Mouse (Mus musculus) stomach, embryonic 14.5 days (tissue): Measurements from ENCODE around the gene Gm3776. TPM values are rescaled to one million over a fixed set of nuclear protein-coding genes. Genes with fewer than 3 reads are reported as not detected.
"Not testable (repeated sequence)": the region's sequence is repeated elsewhere in the genome, so short reads cannot be mapped to it uniquely, and the experiment has no call there.

Source experiments
- ATAC-seq: fragments of 200-750 bp; cut with Nextera tagmentation; 2 replicates; pipeline ENCODE4 v1.8.0; 2017; ENCODE audit warnings: low read depth, moderate TSS enrichment; ENCODE audit not compliant: insufficient number of reproducible peaks, insufficient read depth, low FRiP score
- H3K27ac ChIP-seq: fragments of 300-500 bp; sonication (generic); 2 replicates; pipeline ENCODE4 v1.5.1; 2014; ENCODE audit warnings: mild to moderate bottlenecking, low read length, moderate library complexity, mixed read lengths
- H3K27me3 ChIP-seq: fragments of 300-500 bp; sonication (generic); 2 replicates; pipeline ENCODE4 v1.6.1; 2014; ENCODE audit warnings: low read length, control low read depth, mixed read lengths; ENCODE audit not compliant: control insufficient read depth, insufficient read depth
- H3K36me3 ChIP-seq: fragments of 300-500 bp; sonication (generic); 2 replicates; pipeline ENCODE4 v1.6.1; 2014; ENCODE audit warnings: mild to moderate bottlenecking, control low read depth, low read length, moderate library complexity, mixed read lengths; ENCODE audit not compliant: control insufficient read depth, insufficient read depth
- H3K4me1 ChIP-seq: fragments of 300-500 bp; sonication (generic); 2 replicates; pipeline ENCODE4 v1.6.1; 2014; ENCODE audit warnings: low read length, control low read depth, mixed read lengths; ENCODE audit not compliant: control insufficient read depth, insufficient read depth
- H3K4me2 ChIP-seq: fragments of 300-500 bp; sonication (generic); replicated peaks from 2 replicates; pipeline ENCODE4 v1.6.1; 2014; ENCODE audit warnings: low read depth, low read length, control low read depth
- H3K4me3 ChIP-seq: fragments of 300-500 bp; sonication (generic); 2 replicates; pipeline ENCODE4 v1.5.1; 2014; ENCODE audit warnings: low read depth, low read length, control low read depth
- H3K9ac ChIP-seq: fragments of 300-500 bp; sonication (generic); replicated peaks from 2 replicates; pipeline ENCODE4 v1.6.1; 2014; ENCODE audit warnings: low read depth, mild to moderate bottlenecking, control low read depth, low read length, moderate library complexity, mixed read lengths
- H3K9me3 ChIP-seq: fragments of 300-500 bp; sonication (generic); 2 replicates; pipeline ENCODE4 v1.6.1; 2016; ENCODE audit warnings: low read depth, low read length, control low read depth; ENCODE audit not compliant: control insufficient read depth
- WGBS: fragments of 180-500 bp; shearing (Covaris S2); extraction: QIAGEN DNeasy Blood & Tissue Kit; methylation state at CpG from one replicate; pipeline ENCODE4 v1.1.7; 2014; 5-methylcytosine and 5-hydroxymethylcytosine counted together
- polyA plus RNA-seq: library from polyadenylated mRNA; unstranded; fragments of >200 nt; fragmentation: Nextera tagmentation; extraction: Ambion mirVana; gene quantifications from 2 replicates; pipeline ENCODE4 v1.2.1, GENCODE M21; 2014

Gene Gm3776
- polyA plus RNA-seq, 1 experiment from 2014 or later, result 6.6 TPM

GRCm38 (mm10) chr9:78298232-78298631 is 41.3 kb downstream of the Gm3776 start:
- Histone ChIP-seq H3K4me3 (no peak overlapping the region), H3K27ac (no peak overlapping the region), H3K9me3 (no peaks in the 10 kb centered on the region), H3K9ac (no peak overlapping the region), H3K4me2 (no peak overlapping the region), H3K4me1 (no peaks in the 10 kb centered on the region), H3K27me3 (no peaks in the 10 kb centered on the region), H3K36me3 (no peaks in the 10 kb centered on the region)
- 80% methylated on average over 1 of the region's 1 CpGs for WGBS
- ATAC-seq, result no peak

GRCm38 (mm10) chr9:78299143-78299542 is 42.2 kb downstream of the Gm3776 start:
- not testable (repeated sequence) for H3K9me3 ChIP-seq, H3K27ac ChIP-seq, H3K4me1 ChIP-seq, H3K4me2 ChIP-seq, ATAC-seq, H3K36me3 ChIP-seq, H3K9ac ChIP-seq, H3K4me3 ChIP-seq, H3K27me3 ChIP-seq
- 55% methylated on average over 1 of the region's 1 CpGs for WGBS

- not testable (repeated sequence) for H3K36me3 ChIP-seq, H3K27ac ChIP-seq, H3K4me2 ChIP-seq, H3K4me3 ChIP-seq, H3K9me3 ChIP-seq, H3K27me3 ChIP-seq, H3K4me1 ChIP-seq, H3K9ac ChIP-seq, ATAC-seq
- 90% methylated on average over 3 of the region's 3 CpGs for WGBS
These were observed 51.2 kb downstream of the Gm3776 start for GRCm38 (mm10) chr9:78308122-78308521.

- 80% methylated on average over 2 of the region's 2 CpGs for WGBS
- H3K36me3 ChIP-seq, result no peaks in the 10 kb centered on the region
- no peak for ATAC-seq
- H3K9ac ChIP-seq, result no peak within 1 kb of the TSS
- no peak within 1 kb of the TSS for H3K27ac ChIP-seq
- no peaks in the 10 kb centered on the region for H3K27me3 ChIP-seq
- no peak within 1 kb of the TSS for H3K4me3 ChIP-seq
- no peaks in the 10 kb centered on the region for H3K4me1 ChIP-seq
- no peaks in the 10 kb centered on the region for H3K9me3 ChIP-seq
- H3K4me2 ChIP-seq, result no peak within 1 kb of the TSS
These were observed 57.8 kb downstream of the Gm3776 start, which contains the start of gene Omt2a for GRCm38 (mm10) chr9:78314696-78315095. Omt2a (minus strand) TSS chr9:78314796.

Other genes starting within 250 kb of the Gm3776 start
- 0.20 TPM in 1 of 2 replicates, not detected in the other for gene Gcm1, start 205.2 kb upstream of the Gm3776 start, polyA plus RNA-seq
- 37.8 and 39.9 TPM in 2 replicates for gene Fbxo9, start 148.1 kb upstream of the Gm3776 start, polyA plus RNA-seq
- gene Ick, start 147.9 kb upstream of the Gm3776 start, polyA plus RNA-seq, result 28.4 and 29.9 TPM in 2 replicates
- gene Gsta4, start 74.4 kb upstream of the Gm3776 start, polyA plus RNA-seq, result 478 and 492 TPM in 2 replicates
- 9.6 and 9.7 TPM in 2 replicates for gene Gsta1, start 26.5 kb upstream of the Gm3776 start, polyA plus RNA-seq
- gene Gm10639, start 32.8 kb downstream of the Gm3776 start, polyA plus RNA-seq, result 0.49 TPM in 1 of 2 replicates, not detected in the other
- 0.42 TPM in 1 of 2 replicates, not detected in the other for gene Omt2a, start 57.7 kb downstream of the Gm3776 start, polyA plus RNA-seq
- gene Omt2b, start 70.5 kb downstream of the Gm3776 start, polyA plus RNA-seq, result not detected in 2 replicates
- 1.2 and 1.9 TPM in 2 replicates for gene Gsta2, start 98.7 kb downstream of the Gm3776 start, polyA plus RNA-seq
- gene Dppa5a, start 111.0 kb downstream of the Gm3776 start, polyA plus RNA-seq, result 0.45 TPM in 1 of 2 replicates, not detected in the other
- gene Ooep, start 121.6 kb downstream of the Gm3776 start, polyA plus RNA-seq, result 0.35 and 0.74 TPM in 2 replicates
- 0.29 and 0.51 TPM in 2 replicates for gene Ddx43, start 138.6 kb downstream of the Gm3776 start, polyA plus RNA-seq
- 2.7 and 3.3 TPM in 2 replicates for gene Cgas, start 186.1 kb downstream of the Gm3776 start, polyA plus RNA-seq
- gene Mto1, start 191.1 kb downstream of the Gm3776 start, polyA plus RNA-seq, result 24.6 and 27.1 TPM in 2 replicates
- 0.80 and 0.90 TPM in 2 replicates for gene Gm17324, start 191.7 kb downstream of the Gm3776 start, polyA plus RNA-seq
- gene Eef1a1, start 232.0 kb downstream of the Gm3776 start, polyA plus RNA-seq, result 5,753 and 5,798 TPM in 2 replicates